Mouse (Mus musculus): ENCODE measurements around the gene Catsper1.

Catsper1 gene

GRCm38 (mm10) chr19:5353609-5354008, 18.1 kb downstream of the Catsper1 start:
- no peak for DNase-seq (ENCODE audit: low read depth)

GRCm38 (mm10) chr19:5356080-5356479, 20.5 kb downstream of the Catsper1 start:
- no peak for DNase-seq (ENCODE audit: low read depth)

- no peak for DNase-seq (ENCODE audit: low read depth)
Observed at GRCm38 (mm10) chr19:5362186-5362585, 26.6 kb downstream of the Catsper1 start.

- no peak for DNase-seq (ENCODE audit: low read depth)
Observed at GRCm38 (mm10) chr19:5364124-5364523, 28.6 kb downstream of the Catsper1 start.

GRCm38 (mm10) chr19:5365751-5366150, 30.2 kb downstream of the Catsper1 start:
- no peak for DNase-seq (ENCODE audit: low read depth)

- peak; percentile 95 for DNase-seq (ENCODE audit: low read depth)
Observed at GRCm38 (mm10) chr19:5366175-5367052, 30.9 kb downstream of the Catsper1 start, which contains the start of gene Eif1ad. Eif1ad (plus strand) TSS chr19:5366741.

GRCm38 (mm10) chr19:5367053-5367359, 31.5 kb downstream of the Catsper1 start, which contains the start of gene Banf1:
Banf1 (minus strand) TSS chr19:5367168.
- no peak for DNase-seq (ENCODE audit: low read depth)

- peak; percentile 42 for DNase-seq (ENCODE audit: low read depth)
Observed at GRCm38 (mm10) chr19:5367455-5367854, 31.9 kb downstream of the Catsper1 start.

- no peak for DNase-seq (ENCODE audit: low read depth)
Observed at GRCm38 (mm10) chr19:5370932-5371331, 35.4 kb downstream of the Catsper1 start.

- DNase-seq (ENCODE audit: low read depth), result no peak
Observed at GRCm38 (mm10) chr19:5372724-5373123, 37.2 kb downstream of the Catsper1 start.

GRCm38 (mm10) chr19:5374177-5374576, 38.6 kb downstream of the Catsper1 start:
- DNase-seq (ENCODE audit: low read depth), result no peak

- no peak for DNase-seq (ENCODE audit: low read depth)
Observed at GRCm38 (mm10) chr19:5374748-5375147, 39.2 kb downstream of the Catsper1 start.

- DNase-seq (ENCODE audit: low read depth), result no peak
Observed at GRCm38 (mm10) chr19:5377446-5377845, 41.9 kb downstream of the Catsper1 start.

- no peak for DNase-seq (ENCODE audit: low read depth)
Observed at GRCm38 (mm10) chr19:5383326-5383725, 47.8 kb downstream of the Catsper1 start.

- no peak for DNase-seq (ENCODE audit: low read depth)
Observed at GRCm38 (mm10) chr19:5384715-5385114, 49.2 kb downstream of the Catsper1 start.

- DNase-seq (ENCODE audit: low read depth), result peak; percentile 31
Observed at GRCm38 (mm10) chr19:5388011-5388441, 52.5 kb downstream of the Catsper1 start.

- peak; percentile 90 for DNase-seq (ENCODE audit: low read depth)
Observed at GRCm38 (mm10) chr19:5388588-5389242, 53.2 kb downstream of the Catsper1 start, which contains the start of gene Sart1. Sart1 (minus strand) TSS chr19:5388703.

GRCm38 (mm10) chr19:5389647-5390046, 54.1 kb downstream of the Catsper1 start:
- DNase-seq (ENCODE audit: low read depth), result peak; percentile 55

- no peak for DNase-seq (ENCODE audit: low read depth)
Observed at GRCm38 (mm10) chr19:5390416-5390815, 54.9 kb downstream of the Catsper1 start.

GRCm38 (mm10) chr19:5392892-5393291, 57.4 kb downstream of the Catsper1 start:
- DNase-seq (ENCODE audit: low read depth), result no peak

Data from c-Kit-positive CD71-positive TER-119-negative erythroid progenitor cells, embryonic 14.5 days (primary cell).